Mouse (Mus musculus) erythroblast, embryonic 14.5 days (primary cell): ENCODE results near the gene Gata2.

ENCODE experiments used
- GATA1 ChIP-seq: IDR thresholded peaks from 2 replicates; pipeline ENCODE4 v1.6.1; 2012; ENCODE audit warnings: low read length, inconsistent platforms, mixed read lengths
- TAL1 ChIP-seq: IDR thresholded peaks from 3 replicates; pipeline ENCODE4 v1.6.1; 2012; ENCODE audit warnings: low read length, inconsistent platforms, mixed read lengths

- TF ChIP-seq GATA1 (no peak), TAL1 (no peak)
These were observed 47.1 kb upstream of the Gata2 start for GRCm38 (mm10) chr6:88146576-88146975.
